Mouse (Mus musculus) urinary bladder, postnatal 14 days (tissue): ENCODE measurements around the gene Olfr380.

Experiments
- DNase-seq: peaks from one replicate; pipeline ENCODE4 v3.0.0; 2021; ENCODE audit warnings: low spot score

The Olfr380 gene

DNA sequence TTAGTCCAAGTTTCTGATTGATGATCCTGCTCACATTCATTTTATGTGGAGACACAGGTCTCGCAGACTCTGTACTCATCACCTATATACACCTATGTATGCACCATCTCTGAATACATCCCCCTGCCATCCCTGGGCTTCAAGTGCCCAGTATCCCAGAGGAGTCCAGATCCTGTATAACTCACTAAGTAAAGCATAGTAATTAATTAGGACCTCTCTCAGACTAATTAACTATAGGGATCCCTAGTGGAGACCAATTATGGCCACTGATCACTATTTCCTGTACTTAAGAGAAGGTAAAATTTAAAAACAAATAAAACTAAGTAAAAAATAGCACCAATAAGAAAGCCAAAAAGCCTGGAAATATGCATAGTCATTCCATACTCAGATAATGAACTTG lies at the start of gene Olfr380:
TSS of gene Olfr380 (minus strand) at position 101 of the 400 bp plus-strand sequence.
- DNase-seq = no peak

DNA sequence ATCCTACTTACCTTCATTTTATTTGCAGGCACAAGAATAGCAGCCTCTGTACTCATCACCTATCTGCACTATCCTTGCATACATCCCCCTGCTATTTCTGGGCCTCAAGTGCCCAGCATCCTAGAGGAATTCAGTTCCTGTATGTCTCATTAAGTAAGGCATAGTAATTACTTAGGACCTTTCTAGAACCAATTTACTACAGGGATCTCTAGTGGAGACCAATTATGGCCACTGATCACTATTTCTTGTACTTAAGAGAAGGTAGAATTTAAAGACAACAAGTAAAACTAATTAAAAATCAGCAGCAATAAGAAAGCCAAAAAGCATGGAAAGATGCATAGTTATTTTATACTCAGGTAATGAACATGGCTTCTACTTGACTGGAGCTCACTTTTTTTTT lies 34.2 kb upstream of the Olfr380 start, which contains the start of gene Olfr381:
TSS of gene Olfr381 (minus strand) at position 101 of the 400 bp plus-strand sequence.
- DNase-seq = no peak

DNA sequence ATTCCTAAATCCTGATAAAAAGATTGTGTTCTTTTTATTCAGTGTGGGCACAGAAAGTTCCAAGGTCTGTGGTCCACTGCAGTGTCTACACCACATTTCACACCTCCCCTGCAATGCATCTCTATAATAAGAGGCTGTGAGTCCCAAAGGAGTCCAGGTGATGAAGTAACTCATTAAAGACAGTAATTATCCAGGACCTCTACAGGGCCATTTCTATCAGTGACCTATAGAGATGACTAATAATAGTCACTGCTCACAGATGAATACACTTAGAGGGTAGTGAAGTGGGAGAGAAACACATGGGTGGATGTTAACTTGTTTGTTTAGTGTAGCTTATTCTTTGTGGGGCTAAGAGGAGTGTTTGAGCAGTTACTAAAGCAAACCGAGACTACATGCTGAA lies 28.9 kb downstream of the Olfr380 start, which contains the start of gene Olfr378:
TSS of gene Olfr378 (minus strand) at position 101 of the 400 bp plus-strand sequence.
- DNase-seq = no peak
